Mouse (Mus musculus) heart, postnatal 0 days (tissue): ENCODE results near the gene Atp6v0a4. TPM values are rescaled to one million over a fixed set of nuclear protein-coding genes. Genes with fewer than 3 reads are reported as not detected.

Source experiments
- ATAC-seq: fragments of 200-750 bp; cut with Nextera tagmentation; 2 replicates; pipeline ENCODE4 v1.8.0; 2017; ENCODE audit warnings: low read depth, moderate number of reproducible peaks, moderate library complexity; ENCODE audit not compliant: insufficient read depth
- DNase-seq: peaks from one replicate; pipeline ENCODE4 v3.0.0-alpha.2; 2016; ENCODE audit warnings: low spot score
- H3K27ac ChIP-seq: fragments of 300-500 bp; sonication (generic); 2 replicates; pipeline ENCODE4 v1.5.1; 2014; ENCODE audit warnings: low read depth, mild to moderate bottlenecking
- H3K27me3 ChIP-seq: fragments of 300-500 bp; sonication (generic); 2 replicates; pipeline ENCODE4 v1.6.1; 2014; ENCODE audit warnings: low read length, mixed read lengths; ENCODE audit not compliant: control insufficient read depth, insufficient read depth
- H3K36me3 ChIP-seq: fragments of 300-500 bp; sonication (generic); replicated peaks from 2 replicates; pipeline ENCODE4 v1.6.1; 2014; ENCODE audit warnings: low read length, mixed read lengths; ENCODE audit not compliant: control insufficient read depth, insufficient read depth
- H3K4me1 ChIP-seq: fragments of 300-500 bp; sonication (generic); 2 replicates; pipeline ENCODE4 v1.6.1; 2014; ENCODE audit warnings: antibody characterized with exemption; ENCODE audit not compliant: control insufficient read depth, insufficient read depth
- H3K4me2 ChIP-seq: fragments of 300-500 bp; sonication (generic); 2 replicates; pipeline ENCODE4 v1.6.1; 2014; ENCODE audit warnings: low read depth, mild to moderate bottlenecking, low read length, moderate library complexity
- H3K4me3 ChIP-seq: fragments of 300-500 bp; sonication (generic); 2 replicates; pipeline ENCODE4 v1.5.1; 2014; ENCODE audit warnings: low read depth, low read length
- H3K9ac ChIP-seq: fragments of 300-500 bp; sonication (generic); replicated peaks from 2 replicates; pipeline ENCODE4 v1.6.1; 2014; ENCODE audit warnings: low read depth, low read length, mixed read lengths
- H3K9me3 ChIP-seq: fragments of 300-500 bp; sonication (generic); replicated peaks from 2 replicates; pipeline ENCODE4 v1.6.1; 2016; ENCODE audit warnings: low read length; ENCODE audit not compliant: control insufficient read depth
- CTCF ChIP-seq: IDR thresholded peaks from 2 replicates; pipeline ENCODE4 v1.5.1; 2016; ENCODE audit warnings: antibody characterized with exemption, control low read depth, low read depth
- EP300 ChIP-seq: IDR thresholded peaks from 2 replicates; pipeline ENCODE4 v1.6.1; 2016; ENCODE audit warnings: antibody characterized with exemption, low read depth
- WGBS: fragments of 180-500 bp; shearing (Covaris S2); extraction: QIAGEN DNeasy Blood & Tissue Kit; methylation state at CpG from one replicate; pipeline ENCODE4 v1.1.7; 2014; 5-methylcytosine and 5-hydroxymethylcytosine counted together
- polyA plus RNA-seq: library from polyadenylated mRNA; unstranded; fragments of >200 nt; fragmentation: Nextera tagmentation; extraction: Ambion mirVana; gene quantifications from 2 replicates; pipeline ENCODE4 v1.2.1, GENCODE M21; 2015
- total RNA-seq: library from RNA; depleted of rRNA; stranded (reverse); fragments of >200 nt; gene quantifications from 2 replicates; pipeline ENCODE4 v1.2.3, GENCODE M21; 2014; ENCODE audit warnings: low replicate concordance

Gene Atp6v0a4
- total and polyA plus RNA-seq, 2 experiments from 2014 or later: 0.04 to 0.12 TPM

DNA sequence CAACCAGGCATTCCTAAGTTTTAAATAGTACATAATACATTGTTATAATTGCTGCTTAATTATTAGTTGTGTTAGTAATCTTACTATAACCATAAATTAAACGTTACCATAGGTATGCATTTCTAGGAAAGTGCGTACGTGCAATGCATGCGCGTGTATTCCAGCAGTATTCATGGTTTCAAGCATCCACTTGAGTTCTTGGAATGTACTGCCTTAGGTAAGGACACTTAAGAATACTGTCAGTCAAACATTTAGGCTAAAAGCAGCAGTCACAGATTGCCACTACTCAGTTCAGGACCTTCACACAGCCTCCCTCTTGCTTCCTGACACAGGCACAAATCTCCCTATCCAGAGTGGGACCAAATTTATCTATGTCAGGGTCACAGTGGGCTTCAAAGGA lies 15.9 kb downstream of the Atp6v0a4 start:
- 0 out of 2 replicates have a peak, but pooled peaks cover 5% of the 10 kb centered on the region for H3K4me1 ChIP-seq
- no peak overlapping the region for H3K9ac ChIP-seq
- ATAC-seq: no peak
- H3K9me3 ChIP-seq: no peaks in the 10 kb centered on the region
- TF ChIP-seq EP300 (no peak), CTCF (no peak)
- no peak for DNase-seq
- no peak overlapping the region for H3K4me3 ChIP-seq
- no peaks in the 10 kb centered on the region for H3K27me3 ChIP-seq
- no peaks in the 10 kb centered on the region for H3K36me3 ChIP-seq
- WGBS: 85% methylated on average over 5 of the region's 5 CpGs
- H3K4me2 ChIP-seq: no peak overlapping the region
- H3K27ac ChIP-seq: no peak overlapping the region

DNA sequence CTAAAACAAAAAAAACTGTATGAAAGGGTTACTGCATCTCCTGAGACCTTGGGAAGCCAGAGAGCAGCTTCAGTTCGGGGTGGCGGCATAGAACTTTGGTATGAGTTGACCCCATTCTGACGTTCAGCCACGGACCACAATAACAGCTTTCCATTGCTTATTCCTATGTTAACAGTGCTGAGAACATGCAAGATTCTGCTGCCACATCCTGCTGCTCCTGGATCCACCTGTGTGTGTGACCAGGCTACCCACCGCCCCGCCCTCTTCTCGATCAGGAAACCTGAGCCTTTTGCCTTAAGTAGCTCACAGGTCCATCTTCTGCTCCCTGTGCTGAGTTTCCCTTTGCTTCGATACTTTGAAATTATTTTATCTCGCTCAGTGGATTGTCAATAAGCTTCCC lies 18.5 kb downstream of the Atp6v0a4 start:
- Histone ChIP-seq H3K4me1 (0 out of 2 replicates have a peak, but pooled peaks cover 5% of the 10 kb centered on the region), H3K4me3 (no peak overlapping the region), H3K27ac (no peak overlapping the region), H3K4me2 (no peak overlapping the region), H3K36me3 (no peaks in the 10 kb centered on the region), H3K9ac (no peak overlapping the region), H3K27me3 (no peaks in the 10 kb centered on the region), H3K9me3 (no peaks in the 10 kb centered on the region)
- ATAC-seq (no peak), DNase-seq (no peak)
- no peak for TF ChIP-seq CTCF
- no peak for TF ChIP-seq EP300
- WGBS: 85% methylated on average over 9 of the region's 9 CpGs

DNA sequence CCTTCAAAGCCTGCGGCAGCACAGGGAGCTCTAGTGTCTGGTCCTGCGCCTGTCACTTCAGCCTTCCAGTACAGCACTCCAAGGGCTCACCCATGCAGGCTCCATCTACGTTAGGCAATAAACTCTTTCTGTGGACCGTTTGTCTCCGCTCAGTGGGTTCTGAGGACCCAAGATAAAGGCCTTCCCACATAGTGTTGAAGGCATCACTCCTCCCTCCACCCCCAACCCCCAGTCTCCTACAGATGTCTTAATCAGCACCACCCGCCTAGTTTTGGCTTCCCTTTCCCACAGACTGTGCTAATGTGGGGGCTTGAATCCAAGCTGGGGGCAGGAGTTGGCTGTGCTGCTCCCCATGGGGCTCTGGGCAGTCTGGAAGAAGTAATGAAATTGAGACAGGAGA lies 20.6 kb downstream of the Atp6v0a4 start:
- no peak for ATAC-seq
- no peak for TF ChIP-seq CTCF
- TF ChIP-seq EP300: no peak
- Histone ChIP-seq H3K4me3 (no peak overlapping the region), H3K36me3 (no peaks in the 10 kb centered on the region), H3K4me1 (no peaks in the 10 kb centered on the region), H3K9me3 (no peaks in the 10 kb centered on the region), H3K9ac (no peak overlapping the region), H3K27me3 (no peaks in the 10 kb centered on the region), H3K27ac (no peak overlapping the region), H3K4me2 (no peak overlapping the region)
- 37% methylated on average over 6 of the region's 6 CpGs for WGBS
- no peak for DNase-seq

DNA sequence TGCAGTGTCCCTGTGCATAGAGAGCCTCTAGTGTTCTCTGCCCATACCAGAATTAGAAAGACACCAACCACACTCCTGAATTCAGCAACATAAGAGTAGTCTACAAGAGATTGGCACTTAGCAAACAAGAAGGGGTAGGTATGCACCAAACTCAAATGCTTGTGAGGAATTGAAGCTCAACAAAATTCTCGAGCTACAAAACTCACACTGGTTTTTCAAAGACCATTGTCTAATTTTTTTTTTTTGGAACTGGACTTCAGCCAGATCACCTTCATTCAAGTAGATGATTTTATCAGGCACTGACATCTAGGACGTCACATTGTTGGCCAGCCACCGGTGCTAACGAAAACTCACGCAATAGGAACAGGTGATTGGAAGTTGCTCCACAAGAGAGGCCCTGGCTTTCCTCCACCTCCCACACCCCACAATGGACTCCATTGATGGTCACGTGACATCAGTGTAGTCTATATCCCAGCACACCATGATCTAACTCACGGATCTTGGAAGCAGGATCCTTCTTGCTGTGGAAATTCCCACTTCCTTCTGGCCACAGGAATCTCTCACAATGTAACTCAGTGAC lies 22.1 kb downstream of the Atp6v0a4 start:
- no peak for DNase-seq
- no peak overlapping the region for H3K27ac ChIP-seq
- no peaks in the 10 kb centered on the region for H3K27me3 ChIP-seq
- TF ChIP-seq EP300: no peak
- no peak for TF ChIP-seq CTCF
- no peak overlapping the region for H3K4me3 ChIP-seq
- no peak for ATAC-seq
- no peaks in the 10 kb centered on the region for H3K9me3 ChIP-seq
- no peaks in the 10 kb centered on the region for H3K36me3 ChIP-seq
- H3K4me1 ChIP-seq: no peaks in the 10 kb centered on the region
- 71% methylated on average over 7 of the region's 7 CpGs for WGBS
- H3K4me2 ChIP-seq: no peak overlapping the region
- no peak overlapping the region for H3K9ac ChIP-seq

DNA sequence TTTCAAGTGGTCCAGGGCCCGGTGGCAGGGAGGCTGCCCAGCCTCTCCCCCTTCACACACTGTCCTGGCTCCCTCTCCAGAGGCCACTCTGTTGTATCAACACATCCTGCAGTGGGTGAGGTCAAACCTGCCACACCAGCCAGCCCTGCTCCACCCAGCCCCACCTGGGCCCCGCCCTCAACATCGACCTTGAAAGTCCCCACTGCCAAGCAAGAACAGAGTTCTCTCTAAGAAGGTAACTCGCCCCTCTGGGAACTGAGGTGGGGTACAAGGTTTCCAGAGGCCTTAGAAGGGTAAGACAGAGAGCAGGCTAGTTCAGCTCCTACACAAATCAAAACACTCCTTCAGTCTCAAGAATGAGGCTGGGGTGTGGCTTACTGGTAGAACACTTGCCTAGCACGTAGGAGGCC lies 27.4 kb downstream of the Atp6v0a4 start:
- Histone ChIP-seq H3K27me3 (no peaks in the 10 kb centered on the region), H3K27ac (no peak overlapping the region), H3K9ac (no peak overlapping the region), H3K36me3 (no peaks in the 10 kb centered on the region), H3K4me2 (no peak overlapping the region), H3K4me1 (no peaks in the 10 kb centered on the region), H3K9me3 (no peaks in the 10 kb centered on the region), H3K4me3 (no peak overlapping the region)
- 58% methylated on average over 5 of the region's 5 CpGs for WGBS
- no peak for DNase-seq
- no peak for ATAC-seq
- TF ChIP-seq CTCF: no peak
- no peak for TF ChIP-seq EP300

DNA sequence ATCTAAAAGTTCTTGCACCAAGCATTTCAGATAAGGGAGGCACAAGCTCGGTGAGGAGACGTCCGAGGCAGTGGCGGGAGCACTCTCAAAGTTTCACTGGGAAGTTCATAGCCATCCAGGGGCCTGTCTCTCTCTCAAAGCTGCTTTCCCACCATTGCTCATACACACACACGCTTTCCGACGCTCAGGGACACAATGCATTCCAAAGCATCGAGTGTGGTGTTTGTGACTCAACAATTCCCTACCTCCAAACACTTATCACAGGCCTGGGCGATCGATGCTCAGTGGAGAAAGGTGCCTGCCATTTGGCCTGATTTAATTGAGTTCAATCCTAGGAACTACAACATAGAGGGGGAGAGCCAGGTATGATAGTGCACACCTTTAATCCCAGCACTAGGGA lies 29.7 kb downstream of the Atp6v0a4 start:
- ATAC-seq (no peak), DNase-seq (no peak)
- no peak for TF ChIP-seq EP300
- TF ChIP-seq CTCF: no peak
- H3K4me3 ChIP-seq: no peak overlapping the region
- no peak overlapping the region for H3K9ac ChIP-seq
- 64% methylated on average over 10 of the region's 10 CpGs for WGBS
- H3K9me3 ChIP-seq: no peaks in the 10 kb centered on the region
- H3K27ac ChIP-seq: no peak overlapping the region
- no peaks in the 10 kb centered on the region for H3K27me3 ChIP-seq
- no peaks in the 10 kb centered on the region for H3K36me3 ChIP-seq
- H3K4me2 ChIP-seq: no peak overlapping the region
- H3K4me1 ChIP-seq: no peaks in the 10 kb centered on the region
